Mouse (Mus musculus) natural killer cell, adult 2 months (primary cell): ENCODE results near the gene Zdbf2.

ENCODE experiments used
- DNase-seq, 2 experiments: peaks; one replicate each; pipeline ENCODE4 v3.0.0; 2022; ENCODE audit warnings: low spot score in 2 of 2

The Zdbf2 gene

DNA sequence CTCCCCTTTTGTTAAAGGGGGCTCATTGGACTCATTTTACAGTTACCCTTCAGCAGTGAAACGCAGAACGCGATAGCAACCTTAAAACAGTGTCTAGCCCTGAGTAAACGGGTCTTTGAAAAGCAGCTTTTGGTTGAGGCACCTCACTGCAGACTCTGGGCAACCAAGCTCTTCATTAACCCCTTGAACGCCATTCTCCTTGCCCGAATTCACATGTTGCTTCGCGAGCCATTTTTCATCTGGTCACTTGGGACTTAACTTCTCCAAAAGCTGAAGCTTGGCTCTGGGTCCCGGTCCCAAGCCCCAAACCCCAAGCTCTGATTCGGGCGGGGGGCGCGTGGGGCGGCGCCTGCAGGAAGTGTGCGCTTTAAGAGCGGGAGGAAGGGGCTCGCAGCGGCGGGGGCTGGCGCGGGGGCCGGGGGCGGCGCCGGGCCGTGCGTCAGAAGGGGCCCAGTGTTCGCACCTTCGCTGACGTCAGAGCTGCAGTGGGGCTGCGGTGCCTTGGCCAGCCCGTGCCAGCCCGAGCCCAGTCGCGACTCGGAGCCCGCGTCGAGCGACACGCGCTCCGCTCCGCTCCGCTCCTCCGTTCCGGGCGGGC, at the start of gene Zdbf2:
TSS of gene Zdbf2 (plus strand) at position 525 of the 598 bp plus-strand sequence.
- DNase-seq, result no peak

DNA sequence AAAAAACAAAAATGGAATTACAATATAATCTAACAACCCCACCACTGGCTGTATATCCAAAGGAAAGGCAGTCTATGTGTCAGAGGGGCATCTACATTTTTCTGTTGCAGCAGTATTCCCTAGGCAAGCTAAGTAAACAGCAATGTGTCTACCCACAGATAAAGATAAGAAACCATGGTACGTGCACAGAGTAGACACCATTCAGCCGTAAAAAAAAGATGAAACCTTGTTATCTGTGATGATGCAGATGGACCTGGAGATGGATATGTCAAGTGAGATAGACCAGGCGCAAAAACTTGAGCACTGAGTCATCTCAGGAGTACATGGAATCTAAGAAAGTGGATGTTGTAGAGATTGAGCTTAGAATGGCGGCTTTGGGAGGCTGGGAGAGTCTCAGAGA, 48.1 kb upstream of the Zdbf2 start:
- DNase-seq, result no peak

DNA sequence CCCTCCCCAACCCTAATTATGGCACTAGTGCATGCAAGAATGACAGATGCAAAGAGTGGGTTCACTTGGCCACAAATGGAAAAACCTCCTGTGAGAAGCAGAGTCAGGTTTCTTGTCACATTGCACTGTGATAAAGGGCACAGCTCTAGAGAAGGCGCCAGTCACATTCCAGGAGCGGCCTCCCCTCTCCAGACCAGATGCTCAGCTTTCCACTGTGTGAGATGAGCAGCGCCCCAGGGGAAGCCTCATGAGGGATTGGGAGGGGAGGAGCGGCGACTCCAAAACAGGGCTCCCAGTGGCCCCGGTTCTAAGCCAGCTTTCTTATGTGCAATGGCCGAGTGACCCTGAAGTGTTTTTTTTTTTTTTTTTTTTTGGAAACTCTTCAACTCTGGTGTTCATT, 47.2 kb upstream of the Zdbf2 start:
- DNase-seq, result no peak

DNA sequence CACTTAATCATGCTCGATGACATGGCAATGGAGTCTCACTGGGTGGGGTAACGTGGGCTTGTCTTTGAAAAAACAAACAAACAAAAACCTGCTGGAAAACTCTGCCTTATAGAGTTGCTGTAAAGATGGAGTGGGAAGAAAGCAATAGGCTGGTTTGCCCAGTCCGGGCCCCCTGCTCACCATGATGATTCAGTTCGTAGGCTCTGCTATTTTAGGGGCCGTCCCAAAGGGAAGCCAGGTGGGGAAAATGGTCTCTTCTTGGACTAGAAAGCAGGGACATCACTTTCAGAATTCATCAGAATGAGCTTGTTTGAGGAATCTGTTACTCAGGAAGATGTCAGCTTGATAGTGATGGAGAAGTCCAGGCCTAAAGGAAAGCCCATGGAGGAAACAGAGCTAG, 45.8 kb upstream of the Zdbf2 start:
- no peak for DNase-seq

DNA sequence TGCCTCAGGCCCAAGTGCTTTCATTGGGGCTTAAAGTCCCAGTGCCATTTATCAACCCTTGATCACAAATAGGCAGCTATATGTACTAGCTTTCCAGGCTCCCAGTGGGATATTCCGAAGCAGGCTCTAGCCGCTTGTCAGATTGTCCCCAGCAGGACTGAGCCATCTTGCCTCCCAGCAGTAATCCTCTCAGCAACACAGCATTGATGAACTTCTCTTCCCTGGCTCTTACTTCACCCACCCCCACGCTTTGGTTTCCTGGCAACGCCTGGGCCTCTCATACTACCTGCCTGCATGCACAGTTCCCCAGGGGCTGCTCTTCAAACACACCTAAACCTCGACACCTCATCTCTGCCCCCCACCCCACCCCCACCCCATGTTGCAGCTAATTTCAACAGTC, 35.7 kb upstream of the Zdbf2 start:
- no peak for DNase-seq

DNA sequence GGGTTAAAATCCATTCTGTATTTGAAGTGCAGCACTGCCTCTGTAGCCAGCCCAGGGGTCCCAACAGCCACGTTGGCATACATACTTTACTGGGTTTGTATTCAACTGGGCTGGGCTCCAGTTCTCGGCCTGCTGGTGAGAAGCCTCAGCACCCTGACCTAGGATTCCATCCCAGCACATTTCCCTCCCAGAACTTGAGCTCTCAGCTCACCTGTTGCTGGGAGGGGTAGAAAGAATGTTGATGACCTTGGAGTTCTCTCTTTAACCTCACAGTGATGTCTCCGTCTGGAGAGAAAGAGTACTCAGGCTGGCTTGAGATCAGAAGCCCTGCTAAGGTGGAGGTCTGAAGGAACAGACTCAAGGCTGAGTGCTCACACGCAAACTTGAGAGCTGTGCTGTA, 33.8 kb upstream of the Zdbf2 start:
- DNase-seq, result no peak

DNA sequence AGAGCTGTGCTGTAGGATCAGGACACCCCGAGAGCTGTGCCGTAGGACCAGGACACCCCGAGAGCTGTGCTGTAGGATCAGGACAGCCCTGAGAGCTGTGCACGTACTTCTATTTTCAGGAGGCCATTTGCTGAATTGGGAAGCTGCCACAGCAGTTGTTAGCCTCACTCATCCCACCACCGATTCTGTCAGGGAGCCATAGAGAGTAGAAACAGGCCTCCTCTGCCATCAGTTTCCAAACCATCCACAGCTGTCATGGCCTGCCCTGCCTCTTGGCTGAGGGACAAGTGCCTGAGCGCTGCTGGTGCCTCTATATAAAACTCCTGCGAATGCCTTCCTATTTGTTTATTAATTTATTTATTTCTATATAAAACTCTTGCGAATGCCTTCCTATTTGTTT, 33.3 kb upstream of the Zdbf2 start:
- DNase-seq, result no peak

DNA sequence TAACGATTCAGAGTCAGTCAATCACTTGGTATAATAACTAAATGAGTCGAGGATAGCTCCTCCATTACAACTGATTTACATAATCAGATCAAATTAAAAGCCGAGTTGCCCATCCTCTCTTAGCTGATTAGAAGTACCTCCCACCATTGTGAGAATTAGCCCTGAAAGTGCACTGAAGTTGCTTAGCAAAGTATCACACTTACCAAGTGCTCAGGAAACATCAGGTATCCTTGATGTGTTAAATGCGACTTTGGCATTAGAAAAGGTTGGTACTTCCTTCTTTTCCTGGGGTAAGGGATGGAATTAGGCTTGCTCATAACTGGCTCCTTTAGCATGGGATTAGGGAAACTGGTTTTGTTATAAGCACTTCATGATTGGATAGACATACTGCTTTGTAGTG, 29.2 kb upstream of the Zdbf2 start:
- no peak for DNase-seq

DNA sequence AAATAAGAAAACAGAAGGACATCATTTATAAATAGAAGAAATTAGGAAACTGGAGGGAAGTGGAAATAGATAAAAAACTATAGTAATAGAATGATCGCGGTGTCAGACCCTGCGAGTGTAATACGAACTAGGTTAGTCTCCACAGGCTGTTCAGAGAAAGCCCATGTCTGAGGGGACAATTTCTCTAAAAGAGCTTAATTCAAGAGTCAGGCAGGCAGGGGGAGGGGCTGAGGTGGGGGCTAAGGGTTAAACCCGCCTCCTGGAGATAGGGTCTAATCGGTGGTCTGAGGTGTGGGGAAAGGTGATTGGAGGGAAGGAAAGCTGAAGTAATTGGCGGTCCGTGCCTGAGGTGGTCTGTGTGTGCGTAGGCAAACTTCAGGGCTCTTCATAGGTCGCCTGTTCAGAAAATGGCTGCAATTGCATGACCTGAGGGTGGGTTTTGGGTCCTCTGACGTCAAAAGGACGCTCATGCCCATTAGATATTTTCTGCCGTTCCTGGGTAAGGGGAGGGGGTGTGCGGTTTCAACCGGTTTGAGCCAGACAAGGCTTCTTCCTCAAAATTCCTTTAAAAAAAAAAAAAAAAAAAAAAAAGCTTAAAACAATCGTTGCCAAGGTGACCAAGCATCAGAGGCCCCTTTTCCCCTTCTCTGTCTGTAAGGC, 26.1 kb upstream of the Zdbf2 start:
- DNase-seq, result no peak

DNA sequence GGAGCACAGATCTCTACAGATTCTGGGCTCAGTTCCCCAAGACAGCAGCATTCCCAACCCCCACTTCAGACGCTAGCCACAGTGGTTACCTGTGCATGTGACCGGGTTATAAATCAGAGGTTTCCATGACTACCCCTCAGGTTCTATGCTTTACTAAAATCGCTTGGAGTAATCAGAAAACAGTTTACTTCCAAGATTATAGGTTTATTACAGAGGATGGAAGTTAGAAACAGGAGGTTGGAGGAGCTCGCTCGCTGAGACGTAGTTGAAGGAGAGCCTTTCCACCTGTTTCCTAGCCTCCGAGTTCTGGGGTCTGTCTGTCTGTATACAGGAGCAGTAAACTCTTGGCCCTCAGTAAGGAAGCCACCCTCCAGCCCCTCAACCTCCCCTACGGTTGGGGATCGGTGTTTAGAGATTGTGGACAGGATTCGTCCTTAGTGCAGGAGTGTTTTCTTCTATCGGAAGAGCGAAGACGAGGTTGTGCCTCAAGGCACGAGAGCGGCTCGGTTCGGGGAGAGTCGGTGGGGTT, 25.2 kb upstream of the Zdbf2 start:
- no peak for DNase-seq

DNA sequence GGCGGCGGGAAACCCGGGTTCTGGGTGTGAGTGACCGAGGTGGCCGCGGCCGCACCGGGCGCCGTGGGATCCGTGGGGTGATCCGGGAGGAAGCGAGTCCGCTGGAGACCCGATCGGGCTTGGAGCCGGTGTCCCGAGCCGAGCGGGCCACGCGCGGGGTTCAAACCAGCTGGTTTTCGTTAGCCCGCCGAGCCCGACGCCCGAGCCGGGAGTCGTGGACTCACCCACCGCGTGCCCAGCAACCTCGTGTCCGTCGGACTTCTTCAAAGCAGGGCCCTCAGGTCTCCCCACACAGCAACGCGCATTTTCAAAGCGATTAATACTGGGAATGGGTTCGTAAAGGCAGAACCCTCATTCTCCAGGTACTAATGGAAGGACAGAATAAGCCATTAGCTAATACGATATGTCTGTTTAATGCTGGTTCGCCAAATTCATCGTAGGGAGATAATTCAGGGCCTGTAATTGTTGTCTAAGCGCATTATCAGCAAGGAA, 24.7 kb upstream of the Zdbf2 start:
- no peak for DNase-seq

DNA sequence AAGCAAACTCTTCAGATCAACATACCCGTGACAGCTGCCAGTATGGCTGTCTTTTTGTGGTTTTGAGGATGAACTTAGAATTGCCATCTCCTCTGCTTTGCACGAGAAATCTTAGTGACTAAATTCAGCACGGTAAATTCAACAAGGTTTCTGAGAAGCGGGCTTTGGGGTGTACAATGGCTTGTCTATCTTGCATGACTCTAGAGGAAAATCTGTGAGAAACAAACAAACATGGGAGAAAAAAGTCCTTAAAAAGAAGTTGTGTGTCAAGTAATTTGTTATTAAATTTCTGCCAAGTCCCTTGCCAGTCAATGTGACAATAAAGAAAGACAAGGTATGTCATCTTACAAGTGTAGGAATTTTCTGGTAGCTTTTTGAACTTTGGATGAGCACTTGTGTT, 23.8 kb upstream of the Zdbf2 start:
- no peak for DNase-seq

DNA sequence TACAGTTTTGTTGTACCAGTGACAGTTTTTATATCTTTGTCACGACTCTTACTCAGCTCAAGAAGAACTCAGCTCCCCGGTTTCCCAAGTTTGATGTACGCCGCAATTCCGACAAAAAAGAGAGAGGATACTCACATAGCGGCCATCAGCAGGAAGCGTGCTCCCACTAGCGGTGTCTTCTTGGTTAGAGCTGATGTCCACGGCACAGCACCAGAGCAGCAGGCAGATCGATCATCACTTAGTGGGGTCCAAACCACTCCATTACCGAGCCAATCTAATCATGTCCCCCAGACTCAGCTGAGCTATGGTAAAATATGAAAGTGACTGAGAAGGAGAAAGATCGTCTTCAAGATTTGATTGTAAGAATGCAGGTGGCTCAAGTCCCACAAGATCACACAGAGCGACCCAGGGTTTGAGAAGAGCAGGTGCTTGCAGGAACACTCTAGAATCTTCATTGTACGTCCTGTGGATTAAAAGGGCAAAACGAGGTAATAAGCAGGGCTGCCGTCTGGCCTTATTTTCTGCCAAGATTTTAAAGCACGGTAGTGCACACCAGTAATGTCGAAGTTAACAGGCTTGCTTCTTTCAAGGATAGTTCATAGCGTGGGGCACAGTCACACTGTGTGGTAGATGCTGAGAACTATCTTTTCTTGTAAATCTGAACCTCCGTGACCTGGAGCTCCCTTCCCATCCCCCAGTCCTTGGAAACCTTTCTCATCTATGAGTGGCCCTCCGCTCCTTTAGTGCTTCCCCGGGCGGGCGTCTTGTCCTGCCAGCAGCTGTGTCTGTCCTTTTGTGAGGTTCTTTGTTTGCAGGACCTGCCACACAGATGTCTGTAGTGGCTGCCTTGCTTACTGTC, 20.5 kb upstream of the Zdbf2 start:
- no peak for DNase-seq

DNA sequence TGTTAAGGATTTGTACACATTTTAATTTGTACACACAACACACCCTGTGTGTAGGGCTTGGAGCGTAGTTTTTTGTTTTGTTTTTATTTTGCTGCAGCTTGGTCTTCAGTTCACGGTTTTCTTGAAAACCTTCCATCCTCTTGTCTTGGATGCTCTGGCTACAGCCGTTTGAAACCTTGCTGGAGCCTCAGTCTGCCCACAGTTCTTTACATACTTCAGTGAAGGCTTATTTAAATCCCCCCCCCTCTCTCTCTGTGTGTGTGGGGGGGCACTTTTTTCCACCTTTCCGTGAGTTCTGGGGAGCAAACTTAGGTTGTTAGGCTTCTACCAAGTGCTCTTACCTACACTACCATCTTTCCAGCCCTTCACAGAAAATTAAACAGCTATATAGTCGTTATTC, 19.8 kb upstream of the Zdbf2 start:
- no peak for DNase-seq

DNA sequence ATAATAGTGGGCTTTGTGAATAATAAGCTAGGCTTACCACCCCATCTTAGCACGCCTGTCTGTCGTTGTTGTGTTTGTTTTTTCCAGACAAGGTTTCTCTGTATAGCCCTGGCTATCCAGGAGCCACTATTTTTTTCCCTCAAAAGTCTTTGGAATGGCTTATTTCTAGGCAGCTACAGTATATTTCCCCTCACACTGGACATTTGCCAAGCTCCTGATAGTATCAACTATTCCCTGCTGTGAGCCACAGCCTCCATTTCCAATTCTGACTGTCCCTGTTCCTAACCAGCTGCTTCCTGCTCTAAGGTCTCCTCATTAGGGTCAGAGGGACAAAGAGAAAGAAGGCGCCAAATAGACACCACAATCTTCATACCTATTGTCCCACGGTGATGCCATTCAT, 18.0 kb upstream of the Zdbf2 start:
- DNase-seq, result no peak

DNA sequence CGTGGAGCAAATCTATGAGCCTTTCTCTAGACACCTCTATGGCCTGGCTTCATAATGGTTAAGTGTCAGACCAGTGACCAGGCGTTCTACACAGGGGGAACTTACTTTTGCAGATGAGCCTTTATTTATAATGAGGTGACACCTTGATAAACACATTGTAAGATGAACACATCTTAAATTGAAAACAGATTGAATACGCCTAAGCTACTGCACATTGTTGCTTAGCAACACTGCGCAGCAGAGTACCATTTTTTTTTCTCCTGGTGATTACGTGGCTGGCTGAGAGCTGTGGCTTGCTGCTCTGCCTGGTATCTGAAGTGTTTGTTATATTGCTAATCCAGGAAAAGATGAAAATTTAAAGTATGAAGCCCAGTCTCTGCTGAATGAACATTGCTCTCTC, 17.0 kb upstream of the Zdbf2 start:
- DNase-seq, result no peak

DNA sequence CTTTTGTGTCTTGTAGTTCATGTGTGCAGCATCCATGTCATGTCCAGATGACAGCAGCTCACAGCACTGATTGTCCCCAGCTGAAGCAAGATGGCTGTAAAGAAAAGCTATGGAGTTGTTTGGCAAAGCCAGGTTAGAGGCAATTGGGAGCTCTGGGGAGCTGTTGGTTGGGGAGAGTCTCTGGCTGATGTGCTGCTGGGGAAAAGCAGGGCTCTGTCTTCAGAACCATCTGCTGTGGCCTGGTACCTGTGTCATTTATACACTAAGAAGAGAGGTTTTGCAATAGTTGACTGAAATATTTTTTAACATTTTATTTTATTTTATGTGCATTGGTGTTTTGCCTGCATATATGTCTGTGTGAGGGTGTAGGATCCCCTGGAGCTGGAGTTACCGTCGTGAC, 14.6 kb upstream of the Zdbf2 start:
- no peak for DNase-seq

DNA sequence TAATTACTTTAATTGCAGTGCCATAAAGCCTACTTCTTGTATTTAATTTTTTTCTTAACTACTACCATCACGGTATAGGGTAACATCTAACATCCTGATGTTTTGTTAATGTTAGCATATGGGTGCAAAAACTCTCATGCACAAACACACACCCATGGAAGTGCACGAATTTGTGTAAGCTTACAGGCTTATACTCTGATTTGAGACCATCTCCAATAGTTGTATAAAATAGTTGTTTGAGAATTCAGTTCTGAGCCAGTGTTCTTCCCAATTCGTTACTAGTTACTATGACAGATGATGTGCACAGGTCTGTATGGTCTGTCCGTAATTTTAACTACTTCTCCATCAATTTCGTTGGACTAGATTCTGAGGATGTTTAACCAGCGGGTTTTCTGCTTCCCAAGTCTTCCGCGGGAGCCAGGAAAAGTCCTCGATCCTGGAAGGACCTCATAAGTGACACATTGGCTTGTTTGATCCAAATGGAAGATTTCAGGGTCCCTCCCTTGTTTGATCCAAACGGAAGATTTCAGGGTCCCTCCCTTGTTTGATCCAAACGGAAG, 13.7 kb upstream of the Zdbf2 start:
- DNase-seq, result no peak

DNA sequence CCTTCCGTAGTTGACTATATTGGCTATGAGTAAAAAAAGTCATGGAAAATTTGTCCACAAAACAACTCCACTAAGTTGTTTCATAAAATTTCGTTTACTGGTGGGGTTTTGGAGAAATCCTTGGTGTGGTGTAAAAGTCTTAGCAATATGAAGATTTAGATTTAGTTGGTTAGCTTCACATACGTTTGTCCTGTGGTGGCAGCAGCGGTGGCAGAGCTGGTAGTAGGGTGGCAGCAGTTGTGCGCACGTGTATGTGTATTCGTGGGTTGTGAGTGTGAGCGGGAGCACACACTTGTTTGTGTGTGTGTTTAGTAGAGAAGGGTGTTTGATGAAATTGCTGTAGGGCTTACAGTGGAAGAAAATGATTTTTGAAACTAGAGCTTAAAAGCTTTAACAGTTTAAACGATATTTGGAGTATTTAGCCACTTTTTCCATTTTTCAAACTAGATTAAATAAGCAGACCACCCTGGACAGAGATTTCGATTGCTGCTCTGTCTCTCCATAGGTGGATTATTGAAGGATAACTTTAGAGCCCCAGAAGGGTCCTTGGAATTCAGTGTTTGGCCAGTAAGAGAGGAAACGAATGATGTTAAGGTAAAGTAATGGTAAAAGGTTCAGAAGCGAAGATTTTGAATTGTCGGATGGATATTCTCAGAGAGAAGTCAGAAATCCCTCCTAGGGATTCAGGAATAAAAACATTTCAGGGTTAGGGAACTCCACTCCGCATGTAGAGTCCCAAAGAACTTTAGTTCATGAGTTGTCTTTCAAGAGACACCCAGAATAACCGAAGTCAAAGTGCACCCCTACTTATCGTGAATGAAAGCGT, 12.9 kb upstream of the Zdbf2 start:
- no peak for DNase-seq

DNA sequence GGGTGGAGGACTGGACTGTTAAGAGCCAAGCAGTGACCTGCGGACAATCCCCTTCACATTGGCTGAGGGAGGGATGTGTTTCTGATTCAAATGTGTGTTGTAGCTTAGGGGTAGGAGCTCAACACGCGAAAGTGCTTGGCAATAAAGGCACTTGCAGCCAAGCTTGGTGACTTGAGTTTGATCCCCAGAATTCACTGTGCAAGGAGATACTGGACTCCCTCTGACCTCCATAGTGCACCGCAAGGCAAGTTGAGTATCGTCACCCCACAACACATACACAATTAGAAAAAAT, 12.4 kb upstream of the Zdbf2 start:
- DNase-seq, result no peak

DNA sequence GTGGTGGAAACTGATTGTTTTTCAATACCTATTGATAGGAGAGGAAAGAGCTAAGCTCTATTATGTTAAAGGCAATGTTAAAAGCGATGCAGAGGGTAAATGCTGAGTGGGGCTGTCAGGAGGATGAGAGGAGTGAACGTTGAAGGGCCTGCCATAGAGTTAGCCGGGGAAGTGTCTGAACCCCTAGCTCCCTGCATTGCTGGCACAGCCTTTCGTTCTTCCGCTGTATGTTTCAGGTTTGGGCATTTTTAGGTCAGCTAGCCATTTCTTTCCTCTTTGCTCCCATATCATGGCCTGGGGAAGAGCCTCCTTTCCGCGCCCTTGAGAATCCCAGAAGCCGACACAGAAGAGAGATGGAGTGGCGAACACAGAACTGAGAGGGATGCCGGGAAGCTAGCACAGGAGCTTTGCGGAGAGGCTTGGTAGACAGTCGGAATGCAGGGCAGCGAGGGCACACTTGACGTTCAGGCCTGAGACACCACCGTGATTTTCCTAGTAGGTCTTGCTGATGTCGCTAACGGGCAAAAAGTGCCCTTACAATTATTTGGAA, 11.9 kb upstream of the Zdbf2 start:
- no peak for DNase-seq
